Mouse (Mus musculus) brain, embryonic 14.5 days (tissue): ENCODE results near the gene Prkar2b.

Experiments
- CTCF ChIP-seq: fragments of 200-500 bp; IDR thresholded peaks from 2 replicates; pipeline ENCODE4 v1.5.1; 2012; ENCODE audit warnings: inconsistent platforms, mild to moderate bottlenecking, moderate library complexity, borderline replicate concordance; ENCODE audit not compliant: insufficient read depth, insufficient read length; ENCODE audit errors: extremely low read depth
- POLR2A ChIP-seq: fragments of 200-500 bp; IDR thresholded peaks from 2 replicates; pipeline ENCODE4 v1.6.1; 2012; ENCODE audit warnings: mild to moderate bottlenecking, inconsistent platforms, borderline replicate concordance; ENCODE audit not compliant: poor library complexity, insufficient read depth, insufficient read length, severe bottlenecking; ENCODE audit errors: extremely low read depth

DNA sequence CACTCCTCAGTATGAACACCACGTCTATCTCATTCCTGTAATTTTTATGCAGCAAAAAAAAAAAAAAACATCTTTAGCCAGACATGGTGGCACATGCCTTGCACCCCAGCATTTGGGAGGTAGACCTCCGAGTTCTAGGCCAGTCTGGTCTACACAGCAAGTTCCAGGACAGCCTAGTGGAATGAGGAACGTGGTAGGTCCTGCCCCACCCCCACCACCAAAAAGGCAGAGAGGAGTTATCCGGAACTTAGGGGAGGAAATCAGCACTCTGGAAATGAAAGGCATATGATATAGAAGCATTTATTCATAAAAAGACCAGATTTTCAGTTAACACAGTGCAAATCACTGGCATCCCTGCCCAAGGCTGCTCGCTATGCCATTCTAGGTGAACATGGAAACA lies 52.4 kb downstream of the Prkar2b start:
- no peak for TF ChIP-seq CTCF
- no peak for TF ChIP-seq POLR2A
